Mouse (Mus musculus) Patski (cell line): Measurements from ENCODE around the gene B3gnt2. TPM values are rescaled to one million over a fixed set of nuclear protein-coding genes. Genes with fewer than 3 reads are reported as not detected.
A peak's percentile ranks its signal among the peaks of the same experiment; 100 is the strongest.

ENCODE experiments used
- ATAC-seq: fragments of 100-300 bp; one replicate; pipeline ENCODE4 v1.8.0; 2021
- CTCF ChIA-PET: fragments of 350-600 bp; sonication (Branson Sonifier 250); formaldehyde crosslinking; loops from one replicate; lab custom pipeline; 2022; ENCODE audit warnings: inconsistent platforms; lab: Charles Lee
- POLR2A ChIA-PET: fragments of 350-600 bp; sonication (Branson Sonifier 250); formaldehyde crosslinking; loops from one replicate; lab custom pipeline; 2022; ENCODE audit warnings: antibody characterized with exemption, inconsistent platforms; lab: Charles Lee
- DNase-seq: peaks from one replicate; pipeline ENCODE4 v3.0.0-alpha.2; 2011; ENCODE audit warnings: low read depth, low spot score
- H3K27me3 ChIP-seq: fragments of 371-371 bp; one replicate; pipeline ENCODE4 v1.5.1; 2021
- CTCF ChIP-seq: fragments of 100-300 bp; IDR thresholded peaks from one replicate; pipeline ENCODE4 v1.5.1; 2021
- in situ Hi-C: fragments of 300-500 bp; cut with MboI; formaldehyde crosslinking; loops from 3 replicates; pipeline ENCODE4 v1.11.1; 2018; ENCODE audit warnings: low pct_unique_long_range_greater_than_20kb, mixed read lengths
- polyA plus RNA-seq: library from polyadenylated mRNA; unstranded; gene quantifications from one replicate; pipeline ENCODE4 v1.2.3, GENCODE M21; 2021

B3gnt2 gene
- polyA plus RNA-seq, 1 experiment from 2014 or later = 20.3 TPM

DNA sequence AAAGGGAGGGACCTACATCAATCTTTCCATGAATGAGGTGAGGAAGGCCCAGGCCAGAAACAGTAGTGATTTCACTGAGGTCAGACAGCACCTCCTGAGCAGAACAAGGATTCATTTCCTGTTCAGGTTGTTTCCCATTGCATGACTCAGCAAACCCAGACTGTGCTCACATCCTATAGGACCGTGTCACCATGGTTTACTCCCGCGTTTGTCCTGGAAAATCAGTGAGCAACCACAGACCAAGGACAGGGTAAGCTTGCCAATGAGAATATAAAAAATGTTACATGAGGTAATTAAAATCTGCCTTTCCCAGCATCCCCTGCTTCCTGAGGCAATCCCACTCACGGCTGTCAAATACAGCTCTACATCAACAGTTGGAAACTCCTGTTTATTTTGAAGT lies 141.2 kb downstream of the B3gnt2 start:
- peak; percentile 59 for ATAC-seq
- ChIA-PET POLR2A (interaction anchor here (0.6 to 1.6 kb wide), 2 partner anchors 17 to 84 kb away, joined by 3 to 5 read pairs; no protein-coding TSS in a partner anchor), CTCF (interaction anchor here (0.9 to 1.6 kb wide), 3 partner anchors 9 to 15 kb away, joined by 3 to 4 read pairs (median 3); no protein-coding TSS in a partner anchor)
- no peak for DNase-seq
- H3K27me3 ChIP-seq = no peaks in the 10 kb centered on the region
- no peak for TF ChIP-seq CTCF
- in situ Hi-C loops = no loop called here

DNA sequence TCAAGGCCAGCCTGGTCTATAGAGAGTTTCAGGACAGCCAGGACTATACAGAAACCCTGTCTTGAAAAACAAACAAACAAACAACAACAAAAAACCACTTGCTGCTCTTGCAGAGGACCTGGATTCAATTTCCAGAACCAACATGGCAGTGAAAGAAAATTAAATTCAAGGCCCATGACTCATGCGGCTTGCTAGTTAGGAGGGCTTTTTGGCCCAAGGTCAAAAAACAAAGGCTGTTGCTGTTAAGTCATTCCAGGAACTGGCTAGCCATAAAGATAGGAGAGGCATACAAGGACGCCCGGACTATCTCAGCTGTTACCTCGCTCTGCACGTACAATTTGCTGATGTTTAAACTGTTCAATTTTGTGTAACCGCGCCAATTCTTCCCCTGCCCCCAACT lies 142.7 kb downstream of the B3gnt2 start:
- POLR2A ChIA-PET = no interaction called here
- no peak for TF ChIP-seq CTCF
- no peaks in the 10 kb centered on the region for H3K27me3 ChIP-seq
- in situ Hi-C loops = no loop called here
- CTCF ChIA-PET = no interaction called here
- ATAC-seq (no peak), DNase-seq (no peak)

DNA sequence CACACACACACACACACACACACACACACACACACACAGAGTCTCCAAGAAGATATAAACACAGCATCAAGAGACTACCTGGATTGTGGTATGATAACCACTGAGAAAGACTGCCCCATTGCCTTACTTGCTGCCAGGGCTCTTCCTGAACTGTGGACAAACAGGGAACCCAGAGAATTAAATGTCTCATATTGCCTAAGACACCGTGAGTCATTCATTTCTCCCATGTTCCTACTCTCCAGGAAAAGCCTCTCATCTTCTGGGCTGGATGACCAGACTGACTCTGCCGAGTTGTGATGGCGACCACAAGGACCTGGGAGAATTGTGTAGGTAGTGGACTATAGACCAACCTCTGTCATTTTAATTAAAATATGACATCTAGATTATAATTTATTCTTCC lies 149.4 kb downstream of the B3gnt2 start:
- in situ Hi-C loops = no loop called here
- POLR2A ChIA-PET = no interaction called here
- no peak for TF ChIP-seq CTCF

DNA sequence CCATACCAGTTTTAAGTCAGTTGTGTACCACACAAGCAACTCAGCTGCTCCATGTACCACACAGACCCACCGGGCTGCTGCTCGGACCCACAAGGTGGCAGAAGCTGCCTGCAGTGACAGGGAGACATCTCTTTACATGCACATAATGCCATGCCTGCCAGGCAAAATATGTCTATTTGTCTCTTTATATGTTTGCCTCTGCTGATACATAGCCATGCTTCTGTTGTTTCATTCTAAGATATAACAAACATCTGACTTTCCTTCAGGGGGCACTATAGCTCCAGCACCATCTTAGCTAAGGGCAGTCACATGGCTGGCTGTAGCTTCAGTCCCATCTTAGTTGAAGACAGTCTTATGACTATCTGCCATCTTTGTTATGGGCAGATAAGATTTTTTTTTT lies 150.2 kb downstream of the B3gnt2 start:
- ChIA-PET CTCF (interaction anchor here (0.8 to 1.5 kb wide), 9 partner anchors 9 to 120 kb away, joined by 3 to 5 read pairs (median 3); no protein-coding TSS in a partner anchor), POLR2A (no interaction called here)
- TF ChIP-seq CTCF = peak; percentile 40
- in situ Hi-C loops = no loop called here
- ATAC-seq (no peak), DNase-seq (no peak)
- no peaks in the 10 kb centered on the region for H3K27me3 ChIP-seq

More for the DNA sequence above, 149.4 kb downstream of the B3gnt2 start:
- CTCF ChIA-PET = interaction anchor here (0.8 to 1.5 kb wide), 7 partner anchors 8 to 92 kb away, joined by 3 to 5 read pairs (median 3); no protein-coding TSS in a partner anchor
- ATAC-seq = peak; percentile 47
- no peak for DNase-seq
- H3K27me3 ChIP-seq = no peaks in the 10 kb centered on the region

Other genes with a start within 250 kb of the B3gnt2 start
- 23.6 TPM for gene Zrsr1, start 111.0 kb upstream of the B3gnt2 start, polyA plus RNA-seq
- gene Gm28048, start 121.1 kb upstream of the B3gnt2 start, polyA plus RNA-seq = 14.7 TPM
- 127 TPM for gene Commd1, start 121.4 kb upstream of the B3gnt2 start, polyA plus RNA-seq
- gene Cct4, start 129.6 kb upstream of the B3gnt2 start, polyA plus RNA-seq = 260 TPM
- gene Fam161a, start 146.6 kb upstream of the B3gnt2 start, polyA plus RNA-seq = 3.0 TPM